Mouse (Mus musculus) embryonic fibroblast, embryonic 13.5 days (primary cell): Measurements from ENCODE around the gene Cd63.

Experiments
- CTCF ChIP-seq: IDR thresholded peaks from 2 replicates; pipeline ENCODE4 v1.5.1; 2011; ENCODE audit warnings: mild to moderate bottlenecking, control low read depth, low read length, moderate library complexity, borderline replicate concordance; ENCODE audit not compliant: insufficient read depth
- POLR2A ChIP-seq: IDR thresholded peaks from 2 replicates; pipeline ENCODE4 v1.6.1; 2011; ENCODE audit warnings: low read depth, mild to moderate bottlenecking, control low read depth, low read length, moderate library complexity

- no peak for TF ChIP-seq CTCF
- peak; percentile 69 for TF ChIP-seq POLR2A
These were observed 8.8 kb downstream of the Cd63 start for GRCm38 (mm10) chr10:128909567-128910028.
